Mouse (Mus musculus) kidney, postnatal 25 days (tissue): ENCODE data around the gene Akirin1.

Experiments used
- DNase-seq, 2 experiments: peaks; one replicate each; pipeline ENCODE4 v3.0.0; 2021; ENCODE audit warnings: mixed read lengths in 2 of 2

The Akirin1 gene

DNA sequence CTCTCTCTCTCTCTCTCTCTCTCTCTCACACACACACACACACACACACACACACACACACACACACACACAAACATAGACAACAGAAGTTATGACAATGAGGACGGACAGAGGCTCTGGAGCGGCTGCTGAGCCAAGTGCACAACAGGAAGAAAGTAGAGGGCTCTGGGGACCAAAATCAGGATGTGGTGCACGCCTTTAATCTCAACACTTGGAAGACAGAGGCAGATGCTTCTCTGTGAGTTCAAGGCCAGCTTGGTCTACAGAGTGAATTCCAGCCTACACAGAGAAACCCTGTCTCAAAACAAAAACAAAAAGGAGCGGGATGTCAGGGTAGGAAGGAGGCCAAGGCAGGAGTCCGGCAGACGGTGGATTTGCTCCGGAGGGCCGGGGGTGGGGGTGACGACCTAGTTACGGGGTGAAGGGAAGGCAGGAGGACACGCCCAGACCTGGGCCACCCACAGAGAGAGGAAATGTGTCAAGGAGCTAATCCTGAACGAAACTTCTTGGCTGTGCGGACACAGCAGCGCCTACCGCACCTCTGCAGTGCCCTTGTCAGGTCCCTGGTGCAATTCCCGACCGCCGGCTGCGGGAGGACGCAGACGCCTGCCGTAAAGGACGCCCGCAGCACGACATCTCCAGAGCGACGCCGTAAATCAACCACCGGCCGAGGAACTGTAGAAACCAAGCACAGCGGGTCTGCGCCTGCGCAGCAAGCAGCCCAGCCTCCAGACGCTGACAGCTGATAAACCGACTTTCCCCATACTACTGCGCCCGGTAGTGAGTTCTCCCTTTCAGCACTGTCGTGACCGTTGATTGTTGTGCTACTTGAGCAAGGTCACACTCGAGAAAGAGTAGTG is 32.3 kb downstream of the Akirin1 start, which contains the start of gene Ndufs5:
Gene Ndufs5 (minus strand): TSS at position 629 of the 860 bp plus-strand sequence.
- DNase-seq = peak; percentile 98

- no peak for DNase-seq
Observed at GRCm38 (mm10) chr4:123712431-123712830, 37.7 kb downstream of the Akirin1 start.

DNA sequence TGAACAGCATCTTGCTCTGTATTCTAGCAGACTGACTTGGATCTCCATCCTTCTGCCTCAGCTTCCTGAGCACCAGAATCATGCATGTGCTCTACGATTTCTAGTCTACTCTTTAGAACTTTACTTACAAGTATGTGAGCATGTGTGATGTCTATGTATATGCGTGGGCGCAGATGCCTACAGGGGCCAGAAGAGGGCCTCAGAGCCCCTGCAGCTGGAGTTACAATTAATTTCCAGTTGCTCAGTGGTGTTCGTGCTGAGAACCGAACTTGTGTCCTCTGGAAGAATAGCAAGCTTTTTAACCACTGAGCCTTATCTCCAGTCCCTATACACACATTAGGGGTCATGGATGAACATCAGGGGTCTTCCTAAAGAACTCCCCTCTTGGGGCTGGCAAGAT is 42.8 kb downstream of the Akirin1 start:
- DNase-seq = no peak

- DNase-seq = no peak
Observed at GRCm38 (mm10) chr4:123705340-123705739, 44.8 kb downstream of the Akirin1 start.

- no peak for DNase-seq
Observed at GRCm38 (mm10) chr4:123693384-123693783, 56.8 kb downstream of the Akirin1 start.

DNA sequence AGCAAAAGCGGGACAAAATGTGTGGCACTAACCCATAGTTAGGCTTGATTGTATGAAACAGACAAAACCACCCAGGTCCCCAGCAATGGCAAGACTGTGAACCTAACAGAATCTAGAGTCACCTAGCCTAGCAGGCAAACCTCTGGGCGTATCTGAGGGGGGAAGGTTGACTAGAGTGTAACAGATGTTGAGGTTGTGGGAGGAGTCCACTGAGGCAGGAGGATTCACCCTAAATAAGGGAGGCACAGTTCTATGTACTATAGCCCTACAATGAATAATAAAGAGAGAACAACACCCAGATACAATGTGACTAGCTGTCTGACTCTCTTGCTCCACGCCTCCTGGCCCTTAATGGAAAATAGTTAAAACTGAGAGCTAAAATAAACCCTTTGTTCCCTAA is 58.1 kb downstream of the Akirin1 start:
- DNase-seq = no peak

- DNase-seq = no peak
Observed at GRCm38 (mm10) chr4:123690311-123690710, 59.8 kb downstream of the Akirin1 start.

DNA sequence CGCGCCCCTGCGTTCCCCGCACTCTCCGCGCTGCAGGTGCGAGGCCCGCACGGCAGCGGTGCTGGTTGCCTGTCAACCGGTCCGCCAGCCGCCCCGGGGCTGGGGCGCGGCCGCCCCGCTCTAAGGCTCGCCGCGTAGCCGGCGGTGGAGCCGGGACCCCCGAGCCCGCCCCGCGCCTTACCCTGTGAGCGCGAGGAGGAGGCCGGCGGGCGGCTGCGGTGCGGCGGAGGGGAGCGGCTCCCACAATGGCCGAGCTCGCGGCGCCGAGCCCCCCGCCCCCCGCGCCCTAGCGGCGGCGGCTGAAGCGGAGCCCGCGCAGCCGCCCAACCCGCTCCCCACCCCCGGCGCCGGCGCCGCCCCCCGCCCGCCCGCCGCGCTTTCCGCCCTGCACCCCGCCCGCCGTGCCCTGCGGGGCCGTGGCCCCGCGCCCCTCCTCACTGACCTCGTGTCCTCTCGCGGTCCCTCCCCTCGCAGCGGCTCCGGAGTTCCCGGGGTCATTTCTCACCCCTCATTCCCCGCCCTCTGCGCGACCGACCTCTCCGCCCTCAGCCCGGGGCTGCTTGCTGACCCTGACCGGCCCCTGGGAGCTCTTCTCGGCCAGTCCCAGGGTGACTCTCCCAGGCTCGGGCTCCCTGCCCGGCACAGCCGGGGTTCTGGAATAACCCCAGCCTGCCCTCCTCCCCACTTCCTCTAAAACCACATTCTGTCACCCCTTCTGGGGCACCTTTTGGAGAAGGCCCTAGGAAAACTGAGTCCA is 62.9 kb downstream of the Akirin1 start:
- peak; percentile 70 to 88 for DNase-seq

DNA sequence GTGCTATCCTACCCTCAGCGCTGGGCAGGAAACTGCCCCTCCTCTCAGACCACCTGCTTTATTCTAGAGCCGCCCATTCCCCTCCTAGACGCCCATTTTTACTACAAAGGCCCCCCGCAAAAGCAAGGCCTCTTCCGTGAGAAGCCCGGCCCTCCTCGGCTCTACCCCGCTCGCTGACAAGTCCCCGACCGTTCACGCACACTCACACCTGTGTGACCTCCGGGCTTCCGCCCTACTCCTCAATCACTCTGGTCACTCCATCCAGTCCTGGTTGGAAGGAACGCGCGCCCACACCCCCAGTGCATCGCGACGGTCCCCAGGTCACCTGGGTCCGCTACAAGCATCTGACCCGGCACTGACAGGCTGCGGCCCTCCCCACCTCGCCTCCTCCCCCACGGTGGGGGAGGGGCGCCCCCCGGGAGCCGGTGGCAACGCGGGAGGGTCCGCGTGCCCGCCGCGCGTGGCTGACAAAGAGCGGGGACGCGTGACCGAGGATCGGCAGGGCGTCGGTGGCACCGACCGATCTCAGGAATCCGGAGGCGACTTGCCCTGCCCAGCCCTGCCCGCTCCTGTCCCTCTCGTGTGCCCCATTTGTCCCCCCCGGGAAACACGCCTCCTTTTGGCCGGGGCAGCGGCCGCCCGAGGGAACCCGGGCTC is 63.6 kb downstream of the Akirin1 start:
- peak in 1 of 2 experiments; percentile 52 for DNase-seq

DNA sequence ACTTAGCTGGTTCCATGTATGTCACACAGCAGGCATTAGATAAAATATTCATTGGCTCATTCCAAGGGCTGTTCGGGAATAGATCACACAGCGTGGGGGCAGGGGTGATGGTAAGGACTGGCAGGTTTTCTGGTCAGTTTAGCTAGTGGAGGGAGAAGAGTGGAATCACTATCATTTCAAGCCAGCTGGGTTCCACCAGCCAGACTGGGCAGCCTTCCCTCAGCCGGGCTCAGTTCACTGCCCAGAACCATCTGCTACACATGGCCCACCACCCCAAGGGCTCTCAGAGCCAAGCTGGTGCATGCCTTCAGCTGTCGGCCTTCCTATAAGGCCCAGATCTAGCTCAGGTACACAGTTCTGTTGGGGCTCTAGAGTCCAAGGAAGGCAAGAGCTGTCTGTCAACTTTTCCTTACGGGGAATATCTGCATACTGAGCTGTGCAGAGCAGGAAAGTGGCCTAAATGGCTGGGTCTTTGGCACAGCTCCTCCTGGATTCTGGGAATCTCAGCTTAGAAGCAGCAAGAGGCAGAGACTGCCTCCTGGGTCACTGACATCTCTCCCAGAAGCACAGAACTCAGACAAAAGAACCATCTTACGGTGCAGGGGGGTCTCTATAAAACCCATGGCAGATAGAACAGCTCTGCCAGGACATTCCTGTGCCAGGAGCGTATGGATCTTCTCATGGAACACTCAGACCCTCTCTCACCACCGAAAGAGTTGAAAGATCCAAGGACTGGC is 64.5 kb downstream of the Akirin1 start:
- no peak for DNase-seq

- DNase-seq = no peak
Observed at GRCm38 (mm10) chr4:123685046-123685445, 65.1 kb downstream of the Akirin1 start.
